Mouse (Mus musculus) embryonic fibroblast, embryonic 13.5 days (primary cell): ENCODE measurements around the gene Zfr.

Experiments
- CTCF ChIP-seq: IDR thresholded peaks from 2 replicates; pipeline ENCODE4 v1.5.1; 2011; ENCODE audit warnings: mild to moderate bottlenecking, control low read depth, low read length, moderate library complexity, borderline replicate concordance; ENCODE audit not compliant: insufficient read depth
- POLR2A ChIP-seq: IDR thresholded peaks from 2 replicates; pipeline ENCODE4 v1.6.1; 2011; ENCODE audit warnings: low read depth, mild to moderate bottlenecking, control low read depth, low read length, moderate library complexity

DNA sequence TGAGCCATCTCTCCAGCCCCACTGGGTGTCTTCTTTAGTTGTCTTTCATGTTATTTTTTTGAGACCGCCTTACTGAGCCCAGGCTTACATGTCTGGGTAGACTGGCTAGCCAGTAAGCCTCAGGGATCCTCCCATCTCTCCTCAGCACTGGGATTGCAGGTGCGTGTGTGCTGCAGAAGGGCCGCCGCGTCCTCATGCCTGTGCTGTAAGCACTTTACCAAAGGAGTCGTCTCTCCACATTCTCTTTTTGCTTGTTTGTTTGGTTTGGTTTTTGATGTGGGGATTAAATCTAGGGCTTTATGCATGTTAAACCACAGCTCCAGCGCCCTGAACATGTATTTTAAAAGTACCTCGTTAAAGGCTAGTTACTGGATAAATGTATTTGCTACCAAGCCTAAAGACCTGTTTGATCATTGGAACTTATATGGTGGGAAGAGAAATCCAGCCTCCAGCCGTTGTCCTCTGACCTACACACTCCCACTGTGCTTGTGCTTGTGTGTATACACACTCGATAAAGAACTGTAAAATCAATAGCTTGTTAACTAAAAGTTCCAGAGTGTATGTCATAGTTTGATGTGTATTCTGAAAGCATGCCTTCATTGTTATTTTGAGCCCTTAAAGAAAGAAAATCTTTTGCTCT lies 112.1 kb downstream of the Zfr start:
- TF ChIP-seq POLR2A = no peak
- no peak for TF ChIP-seq CTCF
